ENCODE assay signal across 8 mouse cellular contexts in genomic region chr13:107113949-107114690, GRCm38 (mm10).
A peak's percentile ranks its signal among the peaks of the same experiment; 100 is the strongest.
DNase-seq lines count a peak whose midpoint lies in the region; ATAC-seq lines count a peak whose summit lies in the region.

No protein-coding gene starts in this region.

- DNase-seq in 3134 (ENCODE audit: extremely low read depth, insufficient read length, low spot score): peak; percentile 15
- DNase-seq in adrenal gland, adult 2 months: peak; percentile 76
- peak; percentile 88 for DNase-seq in embryo, embryonic 11 days
- peak; percentile 28 for DNase-seq in gastrocnemius, postnatal 25 days
- peak; percentile 80 to 87 for DNase-seq in left cerebral cortex, postnatal 36 days (ENCODE audit: low spot score in 2 of 2)
- peak; percentile 49 to 79 for DNase-seq in spleen, adult 18-20 months

- no peaks in the 10 kb centered on the region for H3K36me3 ChIP-seq in intestine, embryonic 16.5 days (ENCODE audit: control insufficient read depth, insufficient read depth, low read length)
- no peaks in the 10 kb centered on the region for H3K36me3 ChIP-seq in midbrain, embryonic 15.5 days (replicated peaks)

- no peaks in the 10 kb centered on the region for H3K9me3 ChIP-seq in intestine, embryonic 16.5 days (ENCODE audit: control insufficient read depth, low read length)
- H3K9me3 ChIP-seq in midbrain, embryonic 15.5 days: no peaks in the 10 kb centered on the region

- no peaks in the 10 kb centered on the region for H3K4me1 ChIP-seq in intestine, embryonic 16.5 days (ENCODE audit: control insufficient read depth, insufficient read depth, low read length)
- 0 out of 2 replicates have a peak, but pooled peaks cover 4% of the 10 kb centered on the region for H3K4me1 ChIP-seq in midbrain, embryonic 15.5 days

- no peak overlapping the region for H3K27ac ChIP-seq in intestine, embryonic 16.5 days (ENCODE audit: low read length)
- H3K27ac ChIP-seq in midbrain, embryonic 15.5 days: no peak overlapping the region

- no peak overlapping the region for H3K4me3 ChIP-seq in intestine, embryonic 16.5 days (ENCODE audit: low read length)
- no peak overlapping the region for H3K4me3 ChIP-seq in midbrain, embryonic 15.5 days

- H3K27me3 ChIP-seq in intestine, embryonic 16.5 days (replicated peaks; ENCODE audit: control insufficient read depth, insufficient read depth, low read length): no peaks in the 10 kb centered on the region
- no peaks in the 10 kb centered on the region for H3K27me3 ChIP-seq in midbrain, embryonic 15.5 days (replicated peaks)

- intact Hi-C loops in left cerebral cortex, postnatal 36 days (cut with DNase I): loop anchor here (5.0 to 10.0 kb wide), 2 partner anchors 201 to 1038 kb away; no protein-coding TSS in a partner anchor

- no peak overlapping the region for H3K9ac ChIP-seq in intestine, embryonic 16.5 days (ENCODE audit: low read depth, low read length)
- no peak overlapping the region for H3K9ac ChIP-seq in midbrain, embryonic 15.5 days

- WGBS in intestine, embryonic 16.5 days: 51% methylated on average over 22 of the region's 22 CpGs
- 61% methylated on average over 22 of the region's 22 CpGs for WGBS in midbrain, embryonic 15.5 days

- peak overlapping the region; percentile 28; the same call in 1 of the 2 replicates for H3K4me2 ChIP-seq in intestine, embryonic 16.5 days (ENCODE audit: low read depth, low read length)
- no peak overlapping the region for H3K4me2 ChIP-seq in midbrain, embryonic 15.5 days

- ATAC-seq in intestine, embryonic 16.5 days: peak; percentile 36; the same call in 1 of the 2 replicates
- ATAC-seq in midbrain, embryonic 15.5 days (replicated peaks): peak; percentile 75

Comparison
In these comparisons a context has a peak if more than half of its experiments do, and no peak if none do; other contexts are left out.
1. DNase-seq: peak in every context shown above with its lines; median percentile 88 in embryo, embryonic 11 days; 84 in left cerebral cortex, postnatal 36 days; 76 in adrenal gland, adult 2 months; 64 in spleen, adult 18-20 months; 28 in gastrocnemius, postnatal 25 days; 15 in 3134.